Mouse (Mus musculus) CH12.LX (cell line): ENCODE measurements around the gene Magi2. TPM values are rescaled to one million over a fixed set of nuclear protein-coding genes. Genes with fewer than 3 reads are reported as not detected.

Experiments
- DNase-seq: peaks from one replicate; pipeline ENCODE4 v3.0.0-alpha.2; 2013; ENCODE audit errors: extremely low read depth
- H3K27ac ChIP-seq: 2 replicates; pipeline ENCODE4 v1.5.1; 2012; ENCODE audit warnings: low read depth, mild to moderate bottlenecking, control low read depth, moderate library complexity; ENCODE audit not compliant: insufficient read depth
- H3K27me3 ChIP-seq: replicated peaks from 2 replicates; pipeline ENCODE3; 2012; ENCODE audit warnings: inconsistent platforms
- H3K36me3 ChIP-seq, 2 experiments: replicated peaks in 1 of 2; 2 replicates each; pipeline versions ENCODE3 to v1.6.1; 2012; ENCODE audit warnings: inconsistent platforms in 1 of 2, low read length in 1 of 2, mild to moderate bottlenecking in 1 of 2, mixed read lengths in 1 of 2, moderate library complexity in 1 of 2; ENCODE audit not compliant: control insufficient read depth in 1 of 2, insufficient read depth in 1 of 2
- H3K4me1 ChIP-seq, 2 experiments: 2 replicates each; pipeline ENCODE4 v1.6.1; 2012; ENCODE audit warnings: inconsistent platforms in 1 of 2, moderate library complexity in 1 of 2; ENCODE audit not compliant: insufficient read depth in 2 of 2, control insufficient read depth in 1 of 2
- H3K4me2 ChIP-seq: 2 replicates; pipeline ENCODE4 v1.6.1; 2012; ENCODE audit warnings: low read depth, mild to moderate bottlenecking, control low read depth; ENCODE audit not compliant: poor library complexity, insufficient read depth, severe bottlenecking
- H3K4me3 ChIP-seq, 3 experiments: fragments of 150-350 bp in 1 of 3; sonication (generic) in 1 of 3; replicated peaks in 1 of 3; 2 replicates each; pipeline versions ENCODE3 to v1.5.1; 2011 to 2012; ENCODE audit warnings: low read depth in 2 of 3, low read length in 2 of 3, mild to moderate bottlenecking in 2 of 3, moderate library complexity in 2 of 3, control low read depth in 1 of 3, improper control_type of control experiment in 1 of 3, inconsistent platforms in 1 of 3, mixed read lengths in 1 of 3; ENCODE audit not compliant: poor library complexity in 1 of 3
- H3K79me2 ChIP-seq: replicated peaks from 2 replicates; pipeline ENCODE4 v1.6.1; 2012; ENCODE audit warnings: mild to moderate bottlenecking, moderate library complexity; ENCODE audit not compliant: control insufficient read depth, poor library complexity, insufficient read depth, severe bottlenecking; ENCODE audit errors: extremely low read depth
- H3K9ac ChIP-seq: 2 replicates; pipeline ENCODE4 v1.6.1; 2012; ENCODE audit warnings: low read depth, mild to moderate bottlenecking, control low read depth, moderate library complexity; ENCODE audit not compliant: insufficient read depth
- H3K9me3 ChIP-seq: replicated peaks from 2 replicates; pipeline ENCODE3; 2012; ENCODE audit warnings: low read length, inconsistent platforms, mixed read lengths
- BHLHE40 ChIP-seq: IDR thresholded peaks from 2 replicates; pipeline ENCODE4 v1.6.1; 2011; ENCODE audit warnings: mild to moderate bottlenecking, low read depth, low read length, improper control_type of control experiment
- CHD1 ChIP-seq: IDR thresholded peaks from 2 replicates; pipeline ENCODE4 v1.6.1; 2012; ENCODE audit warnings: low read depth, low read length, improper control_type of control experiment, inconsistent platforms
- CHD2 ChIP-seq: IDR thresholded peaks from 2 replicates; pipeline ENCODE4 v1.6.1; 2011; ENCODE audit warnings: low read length, improper control_type of control experiment
- E2F4 ChIP-seq: IDR thresholded peaks from 2 replicates; pipeline ENCODE4 v1.6.1; 2011; ENCODE audit warnings: low read depth, low read length, improper control_type of control experiment; ENCODE audit not compliant: insufficient replicate concordance
- ELF1 ChIP-seq: IDR thresholded peaks from 2 replicates; pipeline ENCODE4 v1.6.1; 2014; ENCODE audit warnings: low read depth, mild to moderate bottlenecking, inconsistent platforms, low read length, improper control_type of control experiment
- EP300 ChIP-seq: IDR thresholded peaks from 2 replicates; pipeline ENCODE4 v1.6.1; 2011; ENCODE audit warnings: low read length, improper control_type of control experiment
- HCFC1 ChIP-seq: IDR thresholded peaks from 2 replicates; pipeline ENCODE4 v1.6.1; 2012; ENCODE audit warnings: low read depth, mild to moderate bottlenecking, inconsistent platforms, low read length, improper control_type of control experiment
- IRF4 ChIP-seq: IDR thresholded peaks from 2 replicates; pipeline ENCODE4 v1.6.1; 2014; ENCODE audit warnings: low read depth, mild to moderate bottlenecking, inconsistent platforms, low read length, improper control_type of control experiment
- JUND ChIP-seq: conservative IDR thresholded peaks from 2 replicates; pipeline ENCODE4 v1.6.1; 2011; ENCODE audit warnings: low read depth, low read length, improper control_type of control experiment
- KAT2A ChIP-seq: IDR thresholded peaks from 2 replicates; pipeline ENCODE4 v1.6.1; 2012; ENCODE audit warnings: low read length, improper control_type of control experiment, inconsistent platforms; ENCODE audit not compliant: insufficient replicate concordance
- MAFK ChIP-seq: IDR thresholded peaks from 2 replicates; pipeline ENCODE4 v1.6.1; 2011; ENCODE audit warnings: low read length, improper control_type of control experiment; ENCODE audit not compliant: insufficient replicate concordance
- MEF2A ChIP-seq: IDR thresholded peaks from 2 replicates; pipeline ENCODE4 v1.6.1; 2014; ENCODE audit warnings: low read depth, mild to moderate bottlenecking, inconsistent platforms, low read length, improper control_type of control experiment, borderline replicate concordance
- MXI1 ChIP-seq: IDR thresholded peaks from 2 replicates; pipeline ENCODE4 v1.6.1; 2011; ENCODE audit warnings: mild to moderate bottlenecking, low read depth, low read length, improper control_type of control experiment
- MYC ChIP-seq: IDR thresholded peaks from 2 replicates; pipeline ENCODE4 v1.6.1; 2011; ENCODE audit warnings: low read depth, mild to moderate bottlenecking, improper control_type of control experiment, low read length
- PAX5 ChIP-seq: IDR thresholded peaks from 2 replicates; pipeline ENCODE4 v1.6.1; 2012; ENCODE audit warnings: low read length, inconsistent platforms, mixed read lengths
- POLR2AphosphoS2 ChIP-seq: IDR thresholded peaks from 2 replicates; pipeline ENCODE4 v1.6.1; 2011; ENCODE audit warnings: low read depth, low read length, improper control_type of control experiment
- RAD21 ChIP-seq: IDR thresholded peaks from 2 replicates; pipeline ENCODE4 v1.6.1; 2011; ENCODE audit warnings: low read depth, mild to moderate bottlenecking, low read length, improper control_type of control experiment, moderate library complexity
- RCOR1 ChIP-seq: conservative IDR thresholded peaks from 2 replicates; pipeline ENCODE4 v1.6.1; 2012; ENCODE audit warnings: low read depth, mild to moderate bottlenecking, inconsistent platforms, low read length, improper control_type of control experiment
- SIN3A ChIP-seq: IDR thresholded peaks from 2 replicates; pipeline ENCODE4 v1.6.1; 2012; ENCODE audit warnings: low read length, improper control_type of control experiment, inconsistent platforms
- SMC3 ChIP-seq: IDR thresholded peaks from 2 replicates; pipeline ENCODE4 v1.6.1; 2011; ENCODE audit warnings: low read depth, low read length, improper control_type of control experiment
- TBP ChIP-seq: conservative IDR thresholded peaks from 2 replicates; pipeline ENCODE4 v1.6.1; 2011; ENCODE audit warnings: low read depth, low read length, improper control_type of control experiment
- UBTF ChIP-seq: IDR thresholded peaks from 2 replicates; pipeline ENCODE4 v1.6.1; 2012; ENCODE audit warnings: low read depth, mild to moderate bottlenecking, inconsistent platforms, low read length, improper control_type of control experiment, moderate library complexity
- USF1 ChIP-seq: IDR thresholded peaks from 2 replicates; pipeline ENCODE4 v1.6.1; 2014; ENCODE audit warnings: low read depth, mild to moderate bottlenecking, inconsistent platforms, low read length, improper control_type of control experiment
- USF2 ChIP-seq: conservative IDR thresholded peaks from 2 replicates; pipeline ENCODE4 v1.6.1; 2011; ENCODE audit warnings: low read depth, low read length, improper control_type of control experiment
- ZC3H11A ChIP-seq: IDR thresholded peaks from 2 replicates; pipeline ENCODE4 v1.6.1; 2012; ENCODE audit warnings: low read depth, mild to moderate bottlenecking, inconsistent platforms, low read length, improper control_type of control experiment
- ZKSCAN1 ChIP-seq: IDR thresholded peaks from 2 replicates; pipeline ENCODE4 v1.6.1; 2012; ENCODE audit warnings: low read depth, inconsistent platforms, low read length, improper control_type of control experiment, borderline replicate concordance
- ZMIZ1 ChIP-seq: IDR thresholded peaks from 2 replicates; pipeline ENCODE4 v1.6.1; 2012; ENCODE audit warnings: low read depth, mild to moderate bottlenecking, inconsistent platforms, low read length, improper control_type of control experiment
- dilution Hi-C: fragments of 300-500 bp; cut with MboI; formaldehyde crosslinking; loops from 2 replicates; pipeline ENCODE4 v1.14.3; 2020; ENCODE audit warnings: low sequenced_read_pairs; ENCODE audit not compliant: extremely low pct_unique_long_range_greater_than_20kb, extremely low pct_ligation_motif_present
- in situ Hi-C: fragments of 300-500 bp; cut with MboI; formaldehyde crosslinking; loops from 3 replicates; pipeline ENCODE4 v1.14.3; 2019; ENCODE audit warnings: low sequenced_read_pairs, low pct_ligation_motif_present, low pct_unique_long_range_greater_than_20kb, mixed read lengths
- polyA plus RNA-seq: library from polyadenylated mRNA; unstranded; fragments of >175 nt; gene quantifications from 2 replicates; pipeline ENCODE4 v1.2.1, GENCODE M21; 2012; ENCODE audit warnings: low read depth; ENCODE audit not compliant: insufficient read length
- total RNA-seq, 2 experiments: library from RNA; depleted of rRNA; stranded (reverse); fragments of 300-350 nt in 1 of 2; fragments of >200 nt in 1 of 2; gene quantifications; 2 replicates each; pipeline ENCODE4 v1.2.3; 2012 to 2014

Magi2 gene
- total and polyA plus RNA-seq, 3 experiments: 0.37 to 0.63 (median 0.42) TPM

DNA sequence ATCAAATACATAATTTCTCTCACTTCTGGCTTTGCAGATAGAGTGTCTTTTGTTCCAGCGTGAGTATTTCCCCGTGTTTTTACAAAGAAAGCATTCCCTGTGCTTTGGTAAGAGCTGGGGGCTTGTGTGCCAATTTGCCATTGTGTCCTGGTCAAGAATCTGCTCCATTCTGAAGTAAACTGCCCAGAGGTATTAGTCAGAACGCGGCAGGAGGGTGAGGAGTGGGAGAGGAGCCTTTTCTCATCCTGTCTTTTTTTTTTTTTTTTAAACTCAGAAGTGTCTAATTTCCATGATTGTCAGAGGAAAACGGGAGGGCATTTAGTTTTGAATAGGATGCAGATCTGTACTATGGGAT, 681.8 kb downstream of the Magi2 start:
- Histone ChIP-seq H3K4me3 (no peak overlapping the region), H3K4me2 (no peak overlapping the region), H3K27ac (no peak overlapping the region), H3K4me1 (peaks cover 0 to 3% of the 10 kb centered on the region in 2 experiments; a peak in 1 of 4 replicates), H3K27me3 (no peaks in the 10 kb centered on the region), H3K79me2 (no peaks in the 10 kb centered on the region), H3K36me3 (no peaks in the 10 kb centered on the region), H3K9me3 (no peaks in the 10 kb centered on the region), H3K9ac (no peak overlapping the region)
- TF ChIP-seq ZKSCAN1 (no peak), MAFK (no peak), ZC3H11A (no peak), PAX5 (no peak), USF2 (no peak), ZMIZ1 (no peak), UBTF (no peak), SMC3 (no peak), E2F4 (no peak), JUND (no peak), RCOR1 (no peak), CHD1 (no peak), BHLHE40 (no peak), USF1 (no peak), SIN3A (no peak), MXI1 (no peak), CHD2 (no peak), POLR2AphosphoS2 (no peak)
- dilution Hi-C loops: no loop called here
- no peak for DNase-seq
- in situ Hi-C loops: no loop called here

DNA sequence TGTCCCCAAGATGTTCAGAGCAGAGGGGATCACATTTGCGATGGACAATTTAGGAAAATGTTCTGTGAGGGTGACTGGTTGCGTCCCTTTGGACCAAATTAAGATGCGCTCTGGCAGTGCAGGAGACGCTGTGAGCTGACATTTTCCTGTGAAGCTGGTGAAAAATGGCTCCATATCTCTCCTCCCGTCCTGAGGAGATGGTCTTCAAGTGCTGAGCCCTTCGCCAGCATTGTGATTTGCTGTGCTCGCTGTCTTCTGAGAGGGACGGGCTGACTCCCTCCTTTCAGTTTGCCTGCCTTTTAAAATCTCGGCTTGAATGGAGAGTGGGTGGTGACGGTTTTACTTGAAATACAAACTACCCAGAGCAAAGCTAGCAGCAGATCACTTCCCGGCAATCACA, 682.2 kb downstream of the Magi2 start:
- no peak for DNase-seq
- H3K4me3 ChIP-seq: no peak overlapping the region
- H3K4me1 ChIP-seq: peaks cover 0 to 3% of the 10 kb centered on the region in 2 experiments; a peak in 1 of 4 replicates
- H3K9ac ChIP-seq: no peak overlapping the region
- H3K4me2 ChIP-seq: no peak overlapping the region
- no peaks in the 10 kb centered on the region for H3K27me3 ChIP-seq
- no peaks in the 10 kb centered on the region for H3K9me3 ChIP-seq
- in situ Hi-C loops: no loop called here
- no peak overlapping the region for H3K27ac ChIP-seq
- no peaks in the 10 kb centered on the region for H3K79me2 ChIP-seq
- dilution Hi-C loops: no loop called here
- H3K36me3 ChIP-seq: no peaks in the 10 kb centered on the region
- TF ChIP-seq RAD21: no peak
- TF ChIP-seq RCOR1: no peak
- TF ChIP-seq HCFC1: no peak
- no peak for TF ChIP-seq JUND
- no peak for TF ChIP-seq POLR2AphosphoS2
- no peak for TF ChIP-seq CHD1
- TF ChIP-seq TBP: no peak
- no peak for TF ChIP-seq MEF2A
- no peak for TF ChIP-seq KAT2A
- no peak for TF ChIP-seq USF2
- no peak for TF ChIP-seq IRF4
- no peak for TF ChIP-seq CHD2
- TF ChIP-seq ELF1: no peak
- no peak for TF ChIP-seq EP300
- no peak for TF ChIP-seq MYC
- no peak for TF ChIP-seq SMC3
- no peak for TF ChIP-seq MXI1
- TF ChIP-seq ZKSCAN1: no peak
- no peak for TF ChIP-seq USF1
